Mouse (Mus musculus) hindlimb bud, embryonic 11.5 days (tissue): ENCODE data around the gene Pcdh7.

Experiments used
- DNase-seq: peaks from one replicate; pipeline ENCODE4 v3.0.0-alpha.2; 2012; ENCODE audit warnings: low read depth, low spot score; ENCODE audit errors: extremely low spot score

The Pcdh7 gene

DNA sequence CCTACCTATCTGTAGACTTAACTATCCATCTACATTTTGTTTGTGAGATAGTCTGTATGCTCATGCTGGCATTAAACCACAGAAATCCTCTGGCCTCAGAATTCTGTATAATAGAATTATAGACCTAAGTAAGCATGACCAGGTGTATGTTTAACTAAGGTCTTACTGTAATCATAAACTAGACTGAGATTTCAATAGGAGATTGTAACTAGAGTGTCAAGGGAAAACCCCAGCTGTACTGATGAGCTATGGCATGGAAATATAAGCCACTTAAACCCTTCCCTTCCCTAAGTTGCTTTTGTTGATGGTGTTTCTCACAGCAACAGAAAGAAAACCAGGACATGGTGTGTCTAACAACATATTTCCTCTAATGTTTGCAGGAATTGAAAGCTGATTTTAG is 78.6 kb downstream of the Pcdh7 start:
- DNase-seq: no peak

DNA sequence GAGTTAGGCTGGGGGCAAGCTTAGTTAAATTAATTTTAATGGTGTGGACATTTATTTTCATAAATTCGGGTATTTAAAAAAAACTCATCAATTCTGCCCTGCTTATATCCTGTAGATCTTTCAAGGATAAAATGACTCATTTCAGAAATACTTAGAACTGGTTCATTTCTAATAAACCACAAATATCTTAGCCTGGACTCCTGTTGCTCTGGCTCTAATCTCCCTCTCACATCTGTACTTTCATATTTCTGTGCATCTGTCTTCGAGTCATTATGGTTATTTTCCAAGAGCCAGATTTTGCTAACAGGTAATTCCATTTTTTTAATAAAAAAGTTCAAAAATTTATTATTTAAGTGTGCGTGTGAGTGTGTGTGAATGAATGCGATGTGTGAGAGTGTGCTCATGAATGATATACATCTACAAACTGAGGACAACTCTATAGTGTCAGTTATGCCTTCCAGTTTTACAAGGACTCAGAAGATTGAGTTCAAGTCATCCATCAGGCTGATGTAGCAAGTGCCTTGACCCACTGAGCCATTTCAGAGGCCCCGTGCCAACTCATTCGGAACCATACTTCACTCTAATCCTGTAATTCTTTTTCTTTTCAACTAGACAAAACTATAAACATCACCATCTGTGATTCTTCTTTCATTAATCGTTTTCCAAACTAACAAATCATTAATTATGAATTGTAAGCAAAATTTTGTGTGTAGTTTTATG is 80.3 kb downstream of the Pcdh7 start:
- no peak for DNase-seq

DNA sequence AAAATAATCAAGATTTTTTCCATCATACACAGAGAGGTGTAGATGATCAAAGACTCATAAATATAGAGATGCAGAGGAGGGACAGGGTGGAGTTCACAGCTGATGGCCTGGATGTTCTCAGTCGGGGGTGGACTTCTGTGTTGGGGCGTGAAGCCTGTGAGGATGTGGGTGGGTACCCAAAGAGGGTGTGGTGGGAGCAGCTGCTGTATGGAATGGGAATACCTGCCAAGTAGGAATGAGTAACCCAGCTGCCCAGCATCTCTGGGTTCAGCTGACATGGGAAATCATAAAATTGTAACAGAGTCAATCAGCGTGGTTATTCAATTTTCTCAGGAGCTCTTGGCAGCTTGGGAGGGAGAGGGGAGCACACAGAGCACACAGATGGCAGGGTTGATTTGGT is 85.3 kb downstream of the Pcdh7 start:
- no peak for DNase-seq

DNA sequence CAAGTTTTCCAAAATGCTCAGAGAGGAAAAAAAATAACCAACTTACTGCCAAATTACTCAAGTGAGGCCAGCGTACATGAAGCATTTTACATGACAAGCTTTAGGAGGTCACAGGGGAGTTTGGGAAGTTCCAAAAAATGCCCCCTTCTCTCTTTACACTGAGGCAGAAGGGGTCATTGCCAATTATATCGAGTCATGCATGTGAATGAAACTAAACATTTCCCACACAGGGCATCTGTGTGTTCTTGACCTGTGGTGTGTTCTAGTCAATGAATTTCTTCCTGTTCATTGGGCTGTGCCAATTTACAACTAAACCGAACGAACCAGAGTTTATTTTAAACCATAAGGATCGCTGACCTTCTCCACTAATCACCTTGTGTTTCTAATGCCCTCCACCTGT is 86.1 kb downstream of the Pcdh7 start:
- DNase-seq: no peak

DNA sequence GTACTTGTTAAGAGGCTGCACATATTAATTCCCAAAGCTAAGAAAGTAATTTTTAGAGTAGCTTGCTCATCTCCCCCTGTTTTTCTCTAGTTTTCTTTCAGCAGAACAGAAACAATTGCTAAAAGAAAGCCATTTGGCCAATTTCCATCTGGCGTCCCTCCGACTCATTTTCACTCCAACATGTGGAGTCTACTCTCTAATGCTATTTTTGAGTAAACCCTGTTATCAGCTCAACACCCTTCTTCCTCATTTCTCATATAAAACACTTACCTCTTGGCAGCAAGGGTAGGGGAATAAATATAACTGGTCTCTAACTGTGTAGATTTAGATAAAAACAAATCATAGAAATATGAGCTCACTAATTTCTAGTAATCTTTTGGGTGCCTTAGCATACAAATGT is 89.6 kb downstream of the Pcdh7 start:
- DNase-seq: no peak

DNA sequence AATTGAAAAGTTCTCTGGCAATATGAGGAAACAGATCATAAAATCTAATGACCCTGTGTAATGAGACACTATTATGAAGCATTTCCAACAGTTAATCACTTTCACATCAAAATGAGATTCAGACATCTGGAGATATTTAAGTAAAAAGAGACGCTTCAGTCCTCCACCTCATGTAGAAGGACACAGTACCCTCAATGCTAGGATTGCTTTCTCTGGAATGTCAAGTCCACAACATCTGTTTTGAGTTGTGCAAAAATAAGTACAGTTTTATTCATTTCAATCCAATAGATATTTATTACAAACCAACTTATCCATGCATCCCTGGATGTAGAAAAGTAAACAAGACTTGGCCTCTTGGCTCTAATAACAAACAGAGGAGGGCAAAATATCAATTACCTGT is 92.9 kb downstream of the Pcdh7 start:
- peak; percentile 44 for DNase-seq

DNA sequence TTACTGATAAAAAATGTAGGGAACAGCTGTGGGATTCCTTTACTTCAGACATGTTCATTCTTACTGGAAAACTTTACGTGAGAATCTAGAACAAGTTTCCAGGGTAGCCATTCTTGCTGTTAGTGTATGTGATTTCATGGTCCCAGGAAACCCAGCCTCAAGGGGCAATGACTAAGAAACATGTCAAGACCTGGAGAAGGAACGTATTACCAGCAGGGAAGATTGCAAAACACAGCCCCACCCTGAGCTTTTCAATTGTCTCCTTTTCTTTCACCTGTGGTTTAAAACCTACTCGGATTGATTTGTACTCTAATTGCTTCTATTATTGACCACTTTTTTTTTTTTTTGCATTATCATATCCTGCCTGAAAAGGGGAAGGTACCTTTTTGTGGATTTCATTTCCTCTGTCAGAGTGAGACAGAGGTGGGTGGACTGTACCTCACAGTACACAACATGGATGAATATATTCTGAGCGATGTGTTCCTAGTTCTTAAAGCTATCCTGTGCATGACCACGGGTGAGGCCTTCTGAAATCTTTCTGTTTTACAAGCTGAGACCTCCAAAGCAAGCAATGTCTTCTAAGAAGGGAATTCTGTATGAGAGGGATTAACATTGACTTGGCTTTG is 98.3 kb downstream of the Pcdh7 start:
- DNase-seq: no peak

DNA sequence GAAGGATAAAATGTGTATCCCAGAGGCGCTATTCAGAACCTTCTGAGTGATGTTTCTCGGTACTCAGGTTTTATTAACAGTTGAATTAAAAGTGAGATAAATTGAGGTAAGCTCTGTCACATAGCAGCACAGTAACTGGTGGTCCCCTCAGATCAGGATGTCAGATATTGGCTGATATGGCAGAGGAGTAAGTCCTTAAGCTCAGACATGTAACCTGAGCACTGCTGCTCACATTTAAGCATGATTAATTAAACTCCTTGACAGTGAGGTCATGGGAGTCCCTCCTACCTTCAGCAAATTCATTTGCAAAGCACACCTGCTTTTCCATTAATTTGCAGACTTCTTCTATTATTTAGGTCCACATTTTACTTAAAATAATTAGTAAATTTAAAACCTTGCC is 102.0 kb downstream of the Pcdh7 start:
- no peak for DNase-seq

DNA sequence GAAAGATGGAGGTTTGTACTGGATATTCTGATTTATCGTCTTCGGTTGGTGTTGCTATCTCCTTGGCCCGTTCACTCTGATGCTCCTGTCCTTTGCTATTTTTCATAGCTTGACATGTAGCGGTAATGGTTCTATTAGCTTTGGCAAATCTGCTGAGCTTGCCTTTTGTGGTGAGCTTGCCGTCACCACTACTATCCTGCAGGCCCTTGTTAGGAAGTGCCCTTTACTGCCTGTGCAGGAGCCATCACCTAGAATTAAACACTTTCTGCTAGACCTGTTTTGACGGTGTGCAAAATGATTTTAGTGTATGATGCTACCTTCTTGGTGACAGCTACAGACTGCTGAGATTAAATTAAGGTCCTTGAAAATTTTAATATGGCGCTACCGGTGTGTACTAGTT is 103.3 kb downstream of the Pcdh7 start:
- no peak for DNase-seq

DNA sequence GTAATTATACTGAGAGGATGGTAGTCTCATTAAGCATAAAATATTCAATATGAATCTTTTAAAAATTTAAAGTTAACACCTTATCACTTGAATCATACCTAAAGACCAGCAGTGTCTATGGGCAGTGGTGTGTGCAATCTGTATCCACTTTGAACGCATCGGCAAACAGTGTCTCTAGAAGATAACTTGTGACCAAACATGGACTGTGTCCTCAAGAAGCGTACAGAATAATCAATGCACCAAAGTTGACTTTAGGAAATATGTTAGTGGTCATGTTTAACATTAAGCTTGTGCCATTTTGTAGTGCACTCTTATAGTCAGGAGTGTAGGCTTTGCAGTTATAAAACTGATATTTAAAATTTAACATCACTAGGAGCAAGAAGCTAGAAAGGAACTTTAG is 110.7 kb downstream of the Pcdh7 start:
- no peak for DNase-seq

DNA sequence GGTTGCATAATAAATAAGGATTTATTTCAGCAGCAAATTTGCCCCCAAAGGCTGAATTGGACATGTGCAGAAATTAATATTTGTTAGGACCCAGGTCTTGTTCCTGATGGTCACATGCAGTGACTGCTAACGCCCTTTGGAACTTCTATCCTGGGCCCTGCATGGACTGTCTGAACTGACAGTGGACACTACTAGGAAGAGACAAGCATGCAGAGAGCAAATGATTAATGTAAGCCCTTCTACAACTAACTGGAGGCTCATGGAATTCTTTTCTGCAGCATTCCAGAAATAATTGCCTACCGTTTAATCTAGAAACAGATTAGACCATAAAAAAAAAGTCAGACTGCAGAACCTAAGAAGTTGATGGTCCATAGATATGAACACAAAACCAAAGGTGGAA is 119.4 kb downstream of the Pcdh7 start:
- DNase-seq: no peak

DNA sequence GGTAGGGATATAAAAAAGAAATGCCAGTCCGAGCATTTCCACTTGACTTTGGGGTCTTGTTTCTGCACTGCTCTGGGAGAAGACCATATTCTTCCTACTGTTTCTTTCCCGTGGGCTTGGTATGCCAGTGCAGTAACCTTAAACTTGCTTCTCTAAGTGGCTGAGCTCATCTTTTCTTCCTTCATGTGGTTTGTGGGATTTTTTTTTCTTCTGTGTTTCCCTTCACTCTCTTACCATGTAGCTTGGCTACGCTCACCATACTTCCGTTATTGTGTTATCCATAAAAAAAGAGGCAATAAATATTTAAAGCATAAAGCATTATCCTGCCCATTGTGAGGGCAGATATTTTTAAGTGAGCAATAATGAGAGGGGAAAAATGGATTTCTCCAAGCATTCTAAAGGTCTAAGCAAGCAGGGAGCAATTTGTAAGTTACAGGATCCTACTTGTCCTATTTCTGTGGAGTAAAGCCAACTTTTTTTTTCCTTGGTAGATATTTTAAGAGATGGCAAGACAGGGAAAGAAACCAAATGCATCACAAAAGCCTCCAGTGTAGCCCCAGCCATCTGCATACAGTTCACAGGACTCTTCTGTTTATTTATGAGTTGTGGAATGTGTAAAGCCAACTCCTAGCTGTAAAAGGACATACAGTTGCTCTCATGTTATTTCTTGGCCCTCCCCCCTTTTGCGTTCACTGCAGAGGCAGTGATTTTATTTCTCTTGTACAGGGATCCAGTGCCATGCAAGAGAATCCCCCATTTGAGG is 123.8 kb downstream of the Pcdh7 start:
- no peak for DNase-seq

DNA sequence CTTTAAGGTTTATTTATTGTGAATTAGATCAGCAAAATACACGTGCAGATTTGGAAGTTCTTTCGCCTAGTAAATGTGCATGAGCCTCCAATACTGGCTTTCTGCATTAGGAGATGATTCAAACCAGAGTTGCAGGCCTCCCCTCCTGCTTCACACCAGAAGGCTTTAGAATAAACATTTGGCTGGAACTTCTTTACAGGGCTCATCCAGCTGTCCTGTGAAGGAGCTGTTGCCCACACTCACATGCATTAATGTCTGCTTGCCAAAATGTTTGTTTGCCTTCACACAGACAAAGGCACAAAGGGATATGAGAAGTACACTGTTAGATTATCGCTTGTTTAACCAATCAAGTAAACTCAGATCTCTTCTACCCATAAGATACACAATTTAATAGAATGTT is 129.7 kb downstream of the Pcdh7 start:
- no peak for DNase-seq

DNA sequence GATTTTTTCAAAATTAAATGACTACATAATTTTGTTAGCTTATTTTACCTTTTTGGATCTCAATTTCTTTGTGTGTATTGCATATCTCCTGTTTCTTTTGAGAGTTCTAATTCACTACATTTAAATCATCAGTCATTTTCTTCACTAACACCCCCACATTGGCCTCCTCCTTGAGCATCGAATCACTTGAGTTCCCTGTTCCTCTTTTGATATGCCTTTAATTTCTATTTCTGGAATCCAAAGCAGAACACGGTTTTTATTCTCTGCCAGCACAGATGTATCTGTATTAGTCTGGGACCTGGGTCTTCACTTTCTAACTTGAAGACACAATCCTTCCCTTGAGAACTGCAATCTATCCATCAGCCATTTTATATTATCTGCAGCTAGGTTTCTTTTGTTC is 132.3 kb downstream of the Pcdh7 start:
- DNase-seq: no peak

DNA sequence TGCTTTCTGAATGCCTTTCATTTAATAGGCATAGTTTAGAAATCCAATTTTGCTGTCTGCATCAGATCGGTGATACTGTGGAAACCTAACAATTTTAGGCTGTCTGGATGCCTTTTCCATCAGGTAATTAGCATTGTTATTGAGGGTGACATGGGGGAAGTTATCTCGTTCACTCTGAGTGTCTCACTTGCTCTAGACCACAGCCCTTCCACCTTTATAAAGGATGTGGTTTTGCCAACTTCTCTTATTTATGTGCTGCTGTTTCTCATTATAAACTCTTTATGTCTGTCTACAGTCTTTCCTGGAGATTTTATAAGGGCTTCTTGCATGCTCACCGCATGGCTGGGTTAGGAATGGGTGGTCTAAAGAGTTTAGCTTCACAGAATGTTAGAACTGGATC is 139.5 kb downstream of the Pcdh7 start:
- DNase-seq: no peak

DNA sequence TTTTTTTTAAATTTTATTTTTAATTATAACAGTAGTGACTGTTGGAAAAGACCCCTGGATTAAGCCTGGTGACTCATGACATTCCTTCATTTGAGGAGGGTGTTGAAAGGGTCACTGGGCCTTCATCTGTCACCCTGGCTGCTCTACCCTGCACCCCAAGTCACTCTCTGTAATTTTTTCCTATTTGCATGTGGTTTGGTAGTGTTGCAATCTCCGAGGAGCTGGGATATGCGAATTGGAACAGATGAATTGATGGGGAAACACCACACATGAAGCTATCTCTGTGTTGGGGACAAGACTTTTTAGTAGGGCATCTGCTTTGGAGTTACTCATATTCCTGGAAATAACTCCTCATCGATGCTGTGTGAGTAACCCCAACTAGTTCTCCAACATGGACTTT is 146.5 kb downstream of the Pcdh7 start:
- DNase-seq: no peak

DNA sequence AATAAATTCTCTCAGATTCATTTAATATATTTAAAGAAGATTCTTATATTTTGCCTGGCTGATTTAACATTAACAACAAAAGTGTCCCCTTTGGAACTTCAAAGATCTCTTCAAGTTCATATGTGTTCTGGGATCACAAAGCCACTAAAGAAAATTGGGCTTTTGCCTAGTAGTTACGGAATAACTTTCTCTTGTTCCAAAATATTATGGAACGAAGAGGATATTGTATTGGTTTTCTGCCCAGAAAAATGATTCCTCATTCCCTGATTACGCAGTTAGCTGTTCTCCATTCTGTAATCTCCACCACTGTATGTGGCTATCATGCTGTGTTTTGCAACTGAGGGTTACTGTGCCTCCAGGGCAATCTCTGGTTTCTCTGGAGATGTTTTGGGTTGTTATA is 147.5 kb downstream of the Pcdh7 start:
- DNase-seq: no peak

DNA sequence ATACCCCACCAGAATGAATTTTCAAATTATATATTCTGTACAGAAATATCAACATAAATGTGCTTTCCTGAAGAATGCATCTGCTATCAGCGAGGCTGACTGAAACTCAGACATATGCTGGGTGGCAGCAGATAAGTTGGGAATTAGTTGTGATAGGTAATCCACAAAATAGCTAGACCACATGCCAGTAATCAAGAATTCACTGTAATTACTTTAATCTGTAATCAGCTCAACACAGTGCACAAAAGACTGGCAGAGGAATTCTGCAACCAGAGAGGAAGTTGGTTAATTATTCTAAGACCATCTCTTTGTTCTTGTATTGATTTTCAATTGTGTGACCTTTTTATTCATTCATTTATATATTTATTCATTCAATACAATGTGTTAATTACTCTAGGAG is 148.3 kb downstream of the Pcdh7 start:
- DNase-seq: no peak

DNA sequence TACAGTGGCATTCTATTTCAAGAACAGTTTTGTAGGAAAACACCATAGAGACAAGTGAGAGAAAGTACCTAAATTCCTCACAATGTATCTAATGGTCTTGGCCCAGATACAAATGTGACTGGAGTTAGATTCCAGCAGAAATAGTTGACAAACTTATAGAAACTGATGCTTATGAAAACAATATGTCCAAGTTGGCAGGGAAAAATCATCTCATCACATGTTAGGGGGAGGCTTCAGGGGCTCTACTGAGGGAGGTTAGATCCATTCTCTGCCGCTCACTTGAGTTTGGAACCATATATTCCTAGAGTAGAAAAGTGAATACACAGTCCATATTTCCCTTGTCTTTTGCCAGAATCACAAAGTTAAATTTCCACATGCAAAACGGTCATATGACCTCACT is 150.1 kb downstream of the Pcdh7 start:
- DNase-seq: no peak

DNA sequence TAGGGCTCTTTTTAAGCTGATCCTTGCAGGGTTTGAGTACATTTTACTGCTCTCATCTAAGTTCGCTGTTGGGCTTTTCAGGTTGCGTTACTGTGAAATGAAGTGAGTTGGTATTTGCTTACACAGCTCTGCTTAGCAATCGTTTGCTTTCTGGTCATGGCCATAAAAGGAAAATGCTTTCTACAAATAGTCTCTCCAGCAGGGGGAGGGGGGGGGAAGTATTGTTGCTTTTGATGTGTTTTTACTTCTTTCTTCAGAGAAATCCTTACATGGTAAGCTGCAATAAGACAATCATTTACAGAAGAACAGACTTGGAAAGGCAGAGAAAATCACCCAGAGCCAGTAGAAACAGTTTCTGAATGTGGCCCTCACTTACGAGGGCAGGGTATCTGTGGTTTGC is 150.9 kb downstream of the Pcdh7 start:
- DNase-seq: no peak

DNA sequence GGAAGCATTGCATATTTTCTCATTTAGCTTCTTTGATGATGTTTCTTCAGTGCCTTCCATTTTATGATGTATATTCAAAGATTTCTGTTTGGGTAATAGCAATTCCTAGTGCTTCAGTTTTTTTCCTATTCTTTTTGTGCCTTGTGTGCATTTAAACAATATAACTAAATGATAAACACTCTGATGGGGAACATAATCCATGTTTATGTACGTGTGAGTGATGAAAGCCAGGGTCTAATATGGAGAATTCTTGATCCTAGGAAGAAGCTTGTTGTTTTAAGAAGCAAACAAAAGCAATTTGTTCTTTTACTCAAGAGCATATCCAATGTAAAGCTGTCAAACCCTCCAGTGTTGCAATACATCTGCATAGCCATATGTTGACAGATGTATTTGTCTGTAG is 153.0 kb downstream of the Pcdh7 start:
- DNase-seq: no peak

DNA sequence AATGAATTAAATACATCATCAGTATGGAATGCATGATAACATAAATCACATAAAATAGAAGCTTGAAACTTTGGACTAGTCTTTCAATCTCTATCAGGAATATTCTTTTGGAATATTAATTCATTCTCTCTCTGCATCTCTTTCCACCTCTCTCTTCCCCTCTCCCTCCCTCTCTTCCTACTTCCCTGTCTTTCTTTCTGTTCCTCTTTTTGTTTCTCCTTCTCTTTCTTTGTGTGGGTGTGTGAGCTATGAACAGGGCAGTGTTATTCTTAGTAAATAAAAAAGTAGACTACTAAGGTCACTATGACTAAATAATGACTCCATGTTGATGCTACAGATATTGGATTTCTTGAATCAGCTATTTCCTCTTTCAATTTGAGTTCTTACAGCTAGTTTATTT is 167.2 kb downstream of the Pcdh7 start:
- no peak for DNase-seq
